Mouse (Mus musculus) small intestine, adult 2 months (tissue): ENCODE measurements around the gene Castor1.

Experiments
- CTCF ChIP-seq: fragments of 200-500 bp; IDR thresholded peaks from 2 replicates; pipeline ENCODE4 v1.5.1; 2012; ENCODE audit warnings: low read depth, mild to moderate bottlenecking, control low read depth, inconsistent platforms, low read length, moderate library complexity, mixed read lengths; ENCODE audit not compliant: insufficient replicate concordance, insufficient read length; ENCODE audit errors: extremely low read depth
- POLR2A ChIP-seq: fragments of 200-500 bp; IDR thresholded peaks from 2 replicates; pipeline ENCODE4 v1.6.1; 2012; ENCODE audit warnings: low read depth, mild to moderate bottlenecking, control low read depth, inconsistent platforms, low read length, moderate library complexity

DNA sequence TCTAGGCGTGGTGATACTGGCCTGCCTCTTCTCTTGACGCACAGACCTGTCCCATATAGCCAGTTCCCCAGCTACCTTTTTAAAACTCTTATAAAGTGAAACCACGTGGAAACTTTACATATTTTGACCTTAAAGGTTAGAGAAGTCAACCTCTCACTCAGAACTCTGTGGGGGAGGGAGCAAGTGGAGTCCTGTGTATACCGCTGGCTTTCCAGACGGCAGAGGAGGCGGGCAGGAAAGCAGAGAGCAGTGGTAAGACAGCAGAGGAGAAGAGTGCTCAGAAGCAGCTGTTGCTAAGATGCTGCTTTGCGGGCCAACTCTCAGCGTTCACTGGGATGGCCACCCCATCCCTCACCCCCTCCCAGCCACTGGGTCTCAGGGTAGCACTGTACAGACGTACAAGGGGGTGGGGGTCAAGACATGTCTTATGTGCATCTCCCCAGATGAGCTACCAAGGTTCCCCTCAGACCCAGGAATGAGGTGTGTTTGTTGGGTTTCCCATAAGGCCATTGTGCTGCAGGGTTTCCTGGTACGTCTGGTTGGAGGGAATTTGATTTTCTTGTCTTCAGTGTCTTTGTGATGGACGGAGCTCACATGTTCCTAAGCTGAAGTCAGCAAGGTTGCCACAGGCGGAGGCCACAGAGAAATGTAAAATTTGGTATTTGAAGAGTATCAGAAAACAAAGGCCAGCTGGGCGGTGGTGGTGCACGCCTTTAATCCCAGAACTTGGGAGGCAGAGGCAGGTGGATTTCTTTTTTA lies 29.4 kb downstream of the Castor1 start:
- no peak for TF ChIP-seq CTCF
- no peak for TF ChIP-seq POLR2A
